Mouse (Mus musculus) B cell, adult 67 days (primary cell): ENCODE measurements around the gene Olfr1513. TPM values are rescaled to one million over a fixed set of nuclear protein-coding genes. Genes with fewer than 3 reads are reported as not detected.

Experiments
- total RNA-seq, 2 experiments: library from RNA; stranded (reverse); gene quantifications; 4 replicates each; pipeline ENCODE4 v1.2.4; 2023

Gene Olfr1513
- total RNA-seq = not detected

DNA sequence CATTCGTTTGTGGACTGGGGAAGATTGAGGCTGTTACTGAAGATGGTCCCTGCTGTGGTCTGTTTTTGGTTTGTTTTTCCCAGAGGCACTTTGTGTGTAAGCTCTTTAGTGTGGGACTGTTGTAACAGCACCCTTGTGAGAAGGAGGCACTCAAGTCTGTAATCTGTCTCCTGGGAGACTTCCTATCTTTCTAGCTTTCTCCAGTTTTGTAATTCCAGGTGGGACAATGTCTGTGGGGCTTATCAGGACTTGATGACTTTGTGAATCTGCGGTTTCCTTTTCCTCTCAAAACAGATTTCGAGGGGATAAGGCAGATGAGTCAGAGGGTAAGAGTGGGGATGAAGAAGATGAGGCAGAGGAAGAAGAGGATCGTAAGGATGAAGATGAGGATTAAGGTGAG, at the start of gene Olfr1513:
Gene Olfr1513, minus strand, starts transcription at position 101 of the 400 bp plus-strand sequence.

DNA sequence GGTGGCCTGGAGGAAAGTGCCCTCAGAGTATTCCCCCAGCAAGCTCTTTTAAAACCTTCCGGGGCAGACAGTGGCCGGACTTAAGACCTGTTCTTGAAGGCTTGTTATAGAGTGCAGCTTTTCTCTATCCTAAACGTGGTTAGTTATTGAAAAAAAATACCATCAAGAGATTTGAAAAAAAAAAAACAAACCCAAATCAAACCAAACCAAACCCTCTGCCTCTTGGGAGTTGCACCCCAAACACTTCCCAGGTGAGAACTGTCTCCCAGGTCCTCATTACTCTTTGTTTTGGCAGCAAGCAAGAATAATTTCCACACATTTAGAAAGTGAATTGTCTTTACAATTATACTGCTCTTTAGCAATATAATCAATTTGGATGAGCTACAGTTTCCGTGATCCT, 41.1 kb upstream of the Olfr1513 start, which contains the start of gene Olfr1511:
Gene Olfr1511, minus strand, starts transcription at position 101 of the 400 bp plus-strand sequence.

DNA sequence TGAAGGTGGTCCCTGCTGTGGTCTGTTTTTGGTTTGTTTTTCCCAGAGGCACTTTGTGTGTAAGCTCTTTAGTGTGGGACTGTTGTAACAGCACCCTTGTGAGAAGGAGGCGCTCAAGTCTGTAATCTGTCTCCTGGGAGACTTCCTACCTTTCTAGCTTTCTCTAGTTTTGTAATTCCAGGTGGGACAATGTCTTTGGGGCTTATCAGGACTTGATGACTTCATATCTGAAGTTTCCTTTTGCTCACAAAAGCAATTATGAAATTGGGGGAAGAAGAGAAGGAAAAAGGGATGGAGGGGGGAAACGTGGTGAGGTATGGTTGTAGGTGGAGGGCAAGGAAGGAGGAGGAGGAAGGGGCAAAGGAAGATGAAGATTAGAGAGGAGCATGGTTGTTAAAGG, 22.9 kb upstream of the Olfr1513 start, which contains the start of gene Olfr1512:
Gene Olfr1512, minus strand, starts transcription at position 101 of the 400 bp plus-strand sequence.

DNA sequence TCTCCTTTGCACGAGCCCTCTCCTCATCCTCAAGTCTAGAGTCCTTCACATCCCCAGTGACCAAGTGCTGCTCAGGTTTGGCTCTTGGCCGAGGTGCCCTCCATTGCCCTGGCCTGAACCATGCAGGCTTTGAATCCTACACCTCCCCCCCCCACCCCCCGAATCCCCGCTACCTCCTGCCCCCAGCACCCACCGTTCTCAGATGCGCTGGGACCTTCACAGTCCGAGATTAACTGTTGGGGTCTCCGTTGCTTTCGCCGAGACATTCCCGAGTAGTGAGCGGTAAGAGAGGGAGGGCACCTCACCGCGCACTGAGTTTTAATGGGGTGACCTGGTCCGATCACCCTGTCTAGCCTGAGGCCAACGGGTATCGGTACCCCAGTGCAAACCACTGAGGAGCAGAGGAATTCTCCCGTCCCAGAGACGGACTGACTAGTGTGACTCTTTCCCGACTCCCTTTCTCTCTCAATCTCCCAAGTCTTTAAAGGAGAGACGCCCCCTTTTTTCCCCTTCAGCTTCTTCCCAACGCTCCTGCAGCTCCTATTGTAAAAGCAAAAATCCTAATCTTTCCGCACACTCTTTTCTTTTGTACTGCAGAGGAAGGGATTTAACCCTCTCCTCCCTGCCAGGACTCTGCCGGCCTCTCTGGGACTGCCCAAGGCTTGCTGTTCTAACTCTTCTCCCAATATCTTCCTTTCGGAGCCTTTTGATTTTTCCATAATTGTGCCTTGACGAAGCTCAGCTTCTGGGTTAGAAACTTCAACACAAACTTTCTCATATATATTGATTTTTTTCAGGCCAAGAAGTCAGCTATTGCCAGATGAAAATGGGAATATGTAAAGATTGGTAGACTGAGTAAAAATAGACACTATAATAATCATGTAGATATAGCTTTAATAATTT, 28.0 kb downstream of the Olfr1513 start, which contains the start of gene Sall2:
Gene Sall2, minus strand, starts transcription at position 853 of the 903 bp plus-strand sequence.

DNA sequence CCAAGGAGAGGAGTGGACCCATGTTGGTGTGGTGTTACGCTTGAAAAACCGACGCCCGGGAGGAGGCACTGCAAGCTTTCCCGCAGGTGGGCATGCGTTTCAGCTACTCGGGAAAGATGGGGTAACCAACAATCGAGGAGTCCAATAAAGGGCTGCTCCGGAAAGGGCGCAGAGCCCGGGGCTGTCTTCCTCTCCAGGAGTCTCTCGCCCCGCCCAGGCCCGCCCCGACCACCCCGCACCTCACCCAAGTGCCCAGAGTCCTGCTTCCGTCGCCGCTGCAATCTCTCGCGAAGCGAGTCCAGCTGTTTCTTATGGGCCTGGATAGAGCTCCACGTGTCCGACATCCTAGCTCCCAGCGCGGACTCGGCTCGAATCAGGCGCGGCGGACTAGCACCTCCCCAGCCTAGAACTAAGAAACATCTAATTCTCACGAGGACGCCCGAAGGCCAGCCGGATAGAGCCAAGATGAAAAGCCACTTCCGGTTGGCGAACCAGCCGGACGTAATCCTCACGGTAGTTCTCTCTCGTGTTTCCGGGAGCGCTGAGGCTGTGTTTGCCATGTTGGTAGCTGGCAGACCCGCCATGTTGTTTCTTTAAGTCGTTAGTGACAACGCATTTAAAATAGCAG, 51.5 kb downstream of the Olfr1513 start, which contains the start of gene Mettl3:
Gene Mettl3, minus strand, starts transcription at position 485 of the 628 bp plus-strand sequence.

Other genes with a start within 250 kb of the Olfr1513 start
- gene Rpgrip1, start 245.7 kb downstream of the Olfr1513 start, total RNA-seq = 10 to 100 TPM; 43.9 to 52.4 TPM
- gene Supt16, start 159.0 kb downstream of the Olfr1513 start, total RNA-seq = 10 to 100 TPM; 74.7 to 77.2 TPM
- 100 to 1,000 TPM; 291 to 342 TPM for gene Chd8, start 98.6 kb downstream of the Olfr1513 start, total RNA-seq
- 100 to 1,000 TPM; 110 to 120 TPM for gene Tox4, start 77.3 kb downstream of the Olfr1513 start, total RNA-seq
- gene Rab2b, start 76.9 kb downstream of the Olfr1513 start, total RNA-seq = 10 to 100 TPM; 16.8 to 21.7 TPM
- gene Mettl3, start 51.3 kb downstream of the Olfr1513 start, total RNA-seq = 10 to 100 TPM; 73.7 to 98.8 TPM
- gene Sall2, start 27.6 kb downstream of the Olfr1513 start, total RNA-seq = under 1 TPM in 1 of 2 experiments, not detected in 1; 0.09 TPM
- gene Olfr1512, start 22.8 kb upstream of the Olfr1513 start, total RNA-seq = not detected
- not detected for gene Olfr1511, start 41.0 kb upstream of the Olfr1513 start, total RNA-seq
- not detected for gene Olfr1510, start 58.0 kb upstream of the Olfr1513 start, total RNA-seq
- not detected for gene Olfr1509, start 86.6 kb upstream of the Olfr1513 start, total RNA-seq
- gene Olfr1508, start 111.1 kb upstream of the Olfr1513 start, total RNA-seq = not detected
- not detected for gene Olfr1507, start 139.3 kb upstream of the Olfr1513 start, total RNA-seq